Mouse (Mus musculus) cortical plate, adult 2 months (tissue): Measurements from ENCODE around the gene Aqp2.

Experiments used
- CTCF ChIP-seq: fragments of 200-500 bp; IDR thresholded peaks from 2 replicates; pipeline ENCODE4 v1.5.1; 2011; ENCODE audit warnings: mild to moderate bottlenecking, control low read depth, low read length; ENCODE audit not compliant: insufficient read depth; ENCODE audit errors: extremely low read depth
- POLR2A ChIP-seq: fragments of 200-500 bp; IDR thresholded peaks from 2 replicates; pipeline ENCODE4 v1.6.1; 2011; ENCODE audit warnings: mild to moderate bottlenecking, low read length, control low read depth; ENCODE audit not compliant: insufficient read depth; ENCODE audit errors: extremely low read depth

GRCm38 (mm10) chr15:99553767-99554166 lies 25.1 kb upstream of the Aqp2 start:
- TF ChIP-seq CTCF (no peak), POLR2A (no peak)
